Mouse (Mus musculus) liver, adult 2 months (tissue): ENCODE measurements at regions not wholly inside any gene's neighbourhood (a gene's known extent, or its start where the extent isn't known, plus 50 kb on each side); places are given as distances from the start of the nearest gene placed in this dataset.

Experiments
- DNase-seq: peaks from one replicate; pipeline ENCODE4 v3.0.0-alpha.2; 2011; ENCODE audit warnings: low read depth, low spot score; ENCODE audit errors: extremely low read depth
- H3K27ac ChIP-seq: fragments of 200-500 bp; replicated peaks from 2 replicates; pipeline ENCODE4 v1.5.1; 2012; ENCODE audit warnings: low read depth, mild to moderate bottlenecking, control low read depth, inconsistent platforms, low read length; ENCODE audit not compliant: insufficient read depth
- H3K27me3 ChIP-seq: fragments of 200-500 bp; 2 replicates; pipeline ENCODE4 v1.6.1; 2012; ENCODE audit warnings: mild to moderate bottlenecking, moderate library complexity, low read length, inconsistent platforms; ENCODE audit not compliant: control insufficient read depth, insufficient read depth
- H3K36me3 ChIP-seq: fragments of 200-500 bp; 2 replicates; pipeline ENCODE4 v1.6.1; 2012; ENCODE audit warnings: low read length, inconsistent platforms; ENCODE audit not compliant: control insufficient read depth, insufficient read depth
- H3K4me1 ChIP-seq: fragments of 200-500 bp; 2 replicates; pipeline ENCODE4 v1.6.1; 2011; ENCODE audit warnings: low read length; ENCODE audit not compliant: control insufficient read depth, insufficient read depth
- H3K4me3 ChIP-seq: fragments of 200-500 bp; 2 replicates; pipeline ENCODE4 v1.5.1; 2011; ENCODE audit warnings: low read depth, mild to moderate bottlenecking, control low read depth, low read length, moderate library complexity; ENCODE audit not compliant: insufficient read depth
- H3K79me2 ChIP-seq: fragments of 200-500 bp; 2 replicates; pipeline ENCODE4 v1.6.1; 2012; ENCODE audit warnings: inconsistent platforms, mild to moderate bottlenecking, low read length, moderate library complexity; ENCODE audit not compliant: control insufficient read depth, insufficient read depth
- H3K9ac ChIP-seq: fragments of 200-500 bp; 2 replicates; pipeline ENCODE4 v1.6.1; 2012; ENCODE audit warnings: low read depth, mild to moderate bottlenecking, control low read depth, inconsistent platforms, low read length
- CTCF ChIP-seq: fragments of 200-500 bp; IDR thresholded peaks from 2 replicates; pipeline ENCODE4 v1.5.1; 2011; ENCODE audit warnings: low read depth, low read length, control low read depth
- POLR2A ChIP-seq: fragments of 200-500 bp; IDR thresholded peaks from 2 replicates; pipeline ENCODE4 v1.6.1; 2011; ENCODE audit warnings: low read length, control low read depth; ENCODE audit not compliant: insufficient read depth; ENCODE audit errors: extremely low read depth
- WGBS: fragments of 180-500 bp; shearing (Covaris S2); methylation state at CpG from one replicate; pipeline ENCODE4 v1.1.7; 2018; 5-methylcytosine and 5-hydroxymethylcytosine counted together

DNA sequence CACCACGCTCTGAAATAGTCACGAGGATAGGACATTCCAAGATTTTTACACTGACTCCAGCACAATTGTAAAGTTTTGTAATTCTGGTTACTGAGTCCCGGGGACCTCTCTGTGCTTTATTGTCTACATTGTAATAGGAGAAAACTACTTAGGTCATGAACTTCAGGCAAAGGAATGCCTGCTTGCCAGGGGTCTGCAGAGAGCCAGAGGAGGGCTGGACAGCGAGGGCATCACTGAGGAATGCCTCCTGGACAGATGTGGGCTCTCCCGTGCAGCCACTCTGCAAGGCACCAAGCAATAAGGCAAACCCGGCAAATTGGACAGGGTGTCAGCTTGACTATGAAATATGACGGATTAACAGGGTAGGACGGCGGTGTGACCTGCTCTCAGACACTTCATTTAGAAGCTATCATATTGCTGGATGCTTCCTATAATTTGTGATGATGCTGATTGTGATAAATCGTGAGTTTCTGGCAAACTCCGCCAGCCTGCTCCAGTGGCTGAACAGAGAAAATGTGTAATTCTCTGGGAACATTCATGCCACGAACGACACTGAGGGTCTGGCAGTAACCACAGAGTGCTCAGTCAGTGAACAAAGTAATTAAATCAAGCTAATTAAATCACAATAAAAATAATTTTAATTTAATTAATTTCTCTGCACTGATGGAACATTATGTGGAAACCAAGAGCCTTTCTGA is 747.7 kb upstream of the Car8 start:
- no peaks in the 10 kb centered on the region for H3K27me3 ChIP-seq
- H3K79me2 ChIP-seq: no peaks in the 10 kb centered on the region
- DNase-seq: no peak
- H3K4me3 ChIP-seq: no peak overlapping the region
- no peak overlapping the region for H3K27ac ChIP-seq
- no peak overlapping the region for H3K9ac ChIP-seq
- no peaks in the 10 kb centered on the region for H3K36me3 ChIP-seq
- WGBS: 84% methylated on average over 13 of the region's 13 CpGs
- no peaks in the 10 kb centered on the region for H3K4me1 ChIP-seq
- TF ChIP-seq CTCF (no peak), POLR2A (no peak)

DNA sequence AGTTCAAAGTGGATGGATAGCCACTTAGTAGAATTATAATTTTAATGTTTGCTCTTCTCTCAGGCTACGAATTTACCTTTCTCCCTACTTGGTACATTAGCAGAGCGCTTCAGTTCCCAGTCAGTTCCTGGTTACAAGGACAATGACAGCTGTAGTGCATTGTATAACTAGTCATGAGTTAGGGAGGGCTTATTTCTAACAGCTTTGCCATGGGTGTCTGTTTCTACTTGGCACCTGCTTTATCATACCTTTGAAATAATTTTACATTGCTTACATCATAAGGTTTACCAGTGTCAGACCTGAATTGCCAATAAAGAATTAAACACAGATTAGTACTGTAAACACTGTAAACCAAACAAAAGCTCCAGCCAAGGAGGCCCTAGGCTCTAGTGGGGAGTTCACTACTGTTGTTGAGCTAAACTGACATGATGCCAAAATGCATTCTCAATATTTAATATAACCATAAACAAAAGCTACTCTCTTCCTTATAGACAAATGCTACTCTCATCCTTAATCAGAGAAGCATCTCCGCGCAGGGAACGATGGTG is 745.3 kb upstream of the Car8 start:
- 86% methylated on average over 5 of the region's 5 CpGs for WGBS
- Histone ChIP-seq H3K36me3 (no peaks in the 10 kb centered on the region), H3K9ac (no peak overlapping the region), H3K27ac (no peak overlapping the region), H3K4me1 (no peaks in the 10 kb centered on the region), H3K4me3 (no peak overlapping the region), H3K27me3 (no peaks in the 10 kb centered on the region), H3K79me2 (no peaks in the 10 kb centered on the region)
- no peak for TF ChIP-seq CTCF
- no peak for TF ChIP-seq POLR2A
- no peak for DNase-seq

DNA sequence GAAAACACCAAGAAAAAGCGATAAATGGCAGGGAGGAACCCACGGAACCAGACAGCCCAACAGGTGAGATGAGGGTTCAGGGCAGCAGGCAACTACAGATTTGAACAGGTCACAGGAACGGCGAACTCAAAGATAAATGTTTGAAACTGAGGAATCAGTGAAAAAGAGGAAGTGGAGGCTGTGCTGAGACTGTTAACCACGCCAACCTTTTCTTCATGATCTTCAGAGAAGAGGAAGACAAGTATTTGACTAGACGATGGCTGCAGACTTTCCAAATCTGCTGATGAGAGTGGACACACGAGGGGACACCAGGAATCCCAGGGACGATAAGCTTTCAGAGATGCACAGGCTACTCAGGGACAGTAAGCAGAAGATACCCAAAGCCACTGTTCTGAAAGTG is 740.1 kb upstream of the Car8 start:
- Histone ChIP-seq H3K36me3 (no peaks in the 10 kb centered on the region), H3K27me3 (no peaks in the 10 kb centered on the region), H3K4me3 (no peak overlapping the region), H3K79me2 (no peaks in the 10 kb centered on the region), H3K9ac (no peak overlapping the region), H3K27ac (no peak overlapping the region), H3K4me1 (no peaks in the 10 kb centered on the region)
- no peak for TF ChIP-seq POLR2A
- no peak for DNase-seq
- 79% methylated on average over 8 of the region's 8 CpGs for WGBS

DNA sequence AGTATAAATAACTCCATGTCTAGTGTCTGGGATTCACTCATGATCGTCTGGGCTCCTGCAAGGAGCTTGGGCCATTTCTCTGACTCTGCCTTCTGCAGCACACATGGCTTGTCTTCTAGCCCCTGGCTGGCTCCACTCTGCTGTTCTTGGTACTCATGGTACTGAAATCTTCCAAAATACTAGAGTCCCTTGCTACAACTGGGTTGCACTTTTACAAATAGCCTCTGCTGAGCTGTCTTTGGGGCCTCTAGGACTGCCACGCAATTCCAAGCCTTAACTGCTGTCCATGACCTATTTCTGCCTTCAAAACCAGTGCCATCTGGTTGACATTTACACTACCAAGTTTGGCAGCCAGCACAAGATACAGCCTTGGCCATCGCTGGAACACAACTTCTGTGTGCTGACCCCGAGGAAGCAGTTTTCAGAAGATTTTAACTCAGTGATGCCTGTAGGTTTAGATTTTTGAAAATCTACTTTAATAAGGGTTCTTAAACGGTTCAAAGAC is 731.2 kb upstream of the Car8 start:
- H3K27ac ChIP-seq: no peak overlapping the region
- 91% methylated on average over 5 of the region's 5 CpGs for WGBS
- no peak for DNase-seq
- no peak overlapping the region for H3K4me3 ChIP-seq
- no peak overlapping the region for H3K9ac ChIP-seq
- H3K79me2 ChIP-seq: no peaks in the 10 kb centered on the region
- H3K36me3 ChIP-seq: no peaks in the 10 kb centered on the region
- TF ChIP-seq POLR2A: no peak
- TF ChIP-seq CTCF: no peak
- no peaks in the 10 kb centered on the region for H3K27me3 ChIP-seq
- no peaks in the 10 kb centered on the region for H3K4me1 ChIP-seq

- TF ChIP-seq CTCF (no peak), POLR2A (no peak)
- H3K27ac ChIP-seq: no peak overlapping the region
- H3K4me3 ChIP-seq: no peak overlapping the region
- no peaks in the 10 kb centered on the region for H3K4me1 ChIP-seq
- no peak overlapping the region for H3K9ac ChIP-seq
- 31% methylated on average over 3 of the region's 3 CpGs for WGBS
- no peaks in the 10 kb centered on the region for H3K79me2 ChIP-seq
- H3K36me3 ChIP-seq: no peaks in the 10 kb centered on the region
- DNase-seq: peak; percentile 24
- no peaks in the 10 kb centered on the region for H3K27me3 ChIP-seq
Observed at GRCm38 (mm10) chr4:8968741-8969140, 729.9 kb upstream of the Car8 start.

DNA sequence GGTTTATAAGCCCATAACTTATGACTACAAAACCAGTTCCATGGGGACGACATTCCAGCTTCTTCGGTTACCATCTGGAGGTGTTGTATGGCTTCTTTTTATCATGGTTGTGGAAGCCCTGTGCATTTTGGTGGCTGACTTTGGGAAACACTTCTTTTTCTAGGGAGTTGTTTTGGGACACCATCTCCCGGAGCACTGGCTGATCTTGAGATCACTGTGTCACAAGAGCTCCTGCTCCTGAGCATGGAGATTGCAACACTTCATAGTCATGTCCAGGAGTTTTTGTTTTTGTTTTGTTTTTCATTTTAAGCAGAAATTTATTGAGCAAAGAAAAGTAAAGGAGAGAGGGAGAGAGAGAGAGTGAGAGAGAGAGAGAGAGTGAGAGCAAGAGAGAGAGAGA is 729.1 kb upstream of the Car8 start:
- TF ChIP-seq POLR2A: no peak
- no peak for TF ChIP-seq CTCF
- no peaks in the 10 kb centered on the region for H3K4me1 ChIP-seq
- no peaks in the 10 kb centered on the region for H3K79me2 ChIP-seq
- 95% methylated on average over 3 of the region's 3 CpGs for WGBS
- no peaks in the 10 kb centered on the region for H3K27me3 ChIP-seq
- no peaks in the 10 kb centered on the region for H3K36me3 ChIP-seq
- no peak overlapping the region for H3K9ac ChIP-seq
- no peak overlapping the region for H3K4me3 ChIP-seq
- H3K27ac ChIP-seq: no peak overlapping the region
- DNase-seq: no peak
